Mouse (Mus musculus) testis, adult 2 months (tissue): ENCODE data around the gene Spock1. TPM values are rescaled to one million over a fixed set of nuclear protein-coding genes. Genes with fewer than 3 reads are reported as not detected.

Experiments used
- H3K27ac ChIP-seq: fragments of 200-500 bp; 2 replicates; pipeline ENCODE4 v1.5.1; 2012; ENCODE audit warnings: low read depth, low read length; ENCODE audit not compliant: control insufficient read depth, insufficient read depth
- H3K27me3 ChIP-seq: fragments of 200-500 bp; 2 replicates; pipeline ENCODE4 v1.6.1; 2012; ENCODE audit warnings: mild to moderate bottlenecking, low read length, moderate library complexity; ENCODE audit not compliant: control insufficient read depth, insufficient read depth
- H3K36me3 ChIP-seq: fragments of 200-500 bp; 2 replicates; pipeline ENCODE4 v1.6.1; 2012; ENCODE audit warnings: mild to moderate bottlenecking, low read length; ENCODE audit not compliant: control insufficient read depth, insufficient read depth
- H3K4me1 ChIP-seq: fragments of 200-500 bp; 2 replicates; pipeline ENCODE4 v1.6.1; 2012; ENCODE audit warnings: low read length; ENCODE audit not compliant: control insufficient read depth, insufficient read depth
- H3K4me3 ChIP-seq: fragments of 200-500 bp; 2 replicates; pipeline ENCODE4 v1.5.1; 2012; ENCODE audit warnings: low read depth, mild to moderate bottlenecking, low read length, moderate library complexity, mixed read lengths; ENCODE audit not compliant: control insufficient read depth
- CTCF ChIP-seq: fragments of 200-500 bp; IDR thresholded peaks from 2 replicates; pipeline ENCODE4 v1.5.1; 2012; ENCODE audit warnings: low read depth, mild to moderate bottlenecking, inconsistent platforms, low read length, moderate library complexity; ENCODE audit not compliant: control insufficient read depth, insufficient read depth, insufficient replicate concordance
- POLR2A ChIP-seq: fragments of 200-500 bp; IDR thresholded peaks from 2 replicates; pipeline ENCODE4 v1.6.1; 2012; ENCODE audit warnings: low read depth, mild to moderate bottlenecking, inconsistent platforms, low read length, moderate library complexity; ENCODE audit not compliant: control insufficient read depth
- polyA plus RNA-seq: library from polyadenylated mRNA; depleted of rRNA; stranded (reverse); fragments of >200 nt; gene quantifications from 2 replicates; pipeline ENCODE4 v1.2.3, GENCODE M21; 2012

The Spock1 gene
- polyA plus RNA-seq, 1 experiment = 0.70 TPM

DNA sequence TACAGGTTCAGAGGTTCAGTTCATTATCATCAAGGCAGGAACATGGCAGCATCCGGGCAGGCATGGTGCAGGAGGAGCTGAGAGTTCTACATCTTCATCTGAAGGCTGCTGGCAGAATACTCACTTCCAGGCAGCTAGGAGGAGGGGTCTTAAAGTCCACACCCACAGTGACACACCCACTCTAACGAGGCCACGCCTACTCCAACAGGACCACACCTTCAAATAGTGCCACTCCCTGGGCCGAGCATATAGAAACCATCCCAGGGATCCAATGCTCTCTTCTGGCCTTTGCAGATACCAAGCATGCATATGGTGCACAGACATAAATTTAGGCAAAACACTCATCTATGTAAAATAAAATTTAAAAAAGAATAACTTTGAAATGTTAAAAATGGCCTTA, 245.6 kb downstream of the Spock1 start:
- no peak for TF ChIP-seq CTCF
- no peak for TF ChIP-seq POLR2A
- H3K36me3 ChIP-seq = no peaks in the 10 kb centered on the region
- H3K4me3 ChIP-seq = no peak overlapping the region
- H3K4me1 ChIP-seq = peaks cover 2% of the 10 kb centered on the region; the same call in 1 of the 2 replicates
- no peaks in the 10 kb centered on the region for H3K27me3 ChIP-seq
- H3K27ac ChIP-seq = no peak overlapping the region

DNA sequence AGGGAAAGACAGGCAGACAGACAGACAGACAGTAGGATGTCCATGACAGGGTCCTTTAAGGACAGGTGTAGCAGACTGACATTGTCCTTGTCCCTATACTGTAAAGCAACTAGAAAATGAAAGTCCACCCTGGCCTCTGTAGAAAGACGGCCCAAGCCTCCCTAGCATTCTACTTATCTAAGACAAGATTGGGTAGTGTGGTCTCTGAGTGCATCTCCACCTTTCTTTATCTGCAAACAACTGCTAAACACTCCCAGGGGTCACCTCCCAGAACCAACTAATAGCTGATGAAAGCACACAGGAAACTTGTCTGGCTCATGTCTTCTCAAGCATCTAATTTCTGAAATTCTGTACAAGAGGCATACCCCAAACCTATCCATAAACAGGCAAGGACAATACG, 247.6 kb downstream of the Spock1 start:
- H3K27ac ChIP-seq = no peak overlapping the region
- H3K36me3 ChIP-seq = no peaks in the 10 kb centered on the region
- H3K4me3 ChIP-seq = no peak overlapping the region
- H3K4me1 ChIP-seq = no peaks in the 10 kb centered on the region
- no peaks in the 10 kb centered on the region for H3K27me3 ChIP-seq
- TF ChIP-seq POLR2A (no peak), CTCF (no peak)

DNA sequence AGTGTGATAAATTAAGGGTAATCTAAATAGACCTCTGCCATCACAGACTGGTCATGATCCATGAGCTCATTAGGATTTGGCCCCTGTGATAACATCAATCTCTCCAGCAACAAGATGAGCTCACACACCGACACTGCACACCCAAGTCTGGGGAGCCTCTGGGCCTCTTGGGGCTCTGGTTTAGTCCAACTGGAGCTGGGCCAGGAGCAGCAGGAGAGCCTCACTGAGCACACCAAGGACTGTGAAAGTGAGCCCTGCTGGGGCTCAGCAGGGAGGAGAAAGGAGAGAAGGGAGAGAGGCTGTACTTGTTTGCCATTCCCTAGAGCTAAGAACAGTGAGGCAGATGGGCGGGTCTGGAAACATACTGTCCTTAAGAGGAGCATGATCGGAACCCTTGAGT, 248.3 kb downstream of the Spock1 start:
- Histone ChIP-seq H3K4me3 (no peak overlapping the region), H3K36me3 (no peaks in the 10 kb centered on the region), H3K4me1 (no peaks in the 10 kb centered on the region), H3K27me3 (no peaks in the 10 kb centered on the region), H3K27ac (no peak overlapping the region)
- no peak for TF ChIP-seq CTCF
- no peak for TF ChIP-seq POLR2A

DNA sequence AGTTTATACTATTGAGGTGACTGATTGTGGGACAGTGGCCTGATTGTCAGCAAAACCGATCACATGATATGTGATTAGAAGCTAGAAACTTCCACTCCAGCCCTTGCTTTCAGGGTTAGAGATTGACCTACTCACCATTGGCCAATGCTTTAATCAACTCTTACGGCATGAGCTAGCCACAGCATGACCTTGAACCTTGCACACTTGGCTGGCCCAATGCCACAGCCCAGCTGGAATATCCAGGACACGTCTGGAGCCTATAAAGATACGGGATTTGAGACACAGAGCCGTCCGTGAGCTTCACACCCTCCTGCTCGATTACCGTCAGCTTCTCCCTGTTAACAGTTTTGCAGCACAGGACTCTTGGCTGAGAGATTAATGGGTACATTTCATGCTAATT, 251.5 kb downstream of the Spock1 start:
- Histone ChIP-seq H3K27ac (no peak overlapping the region), H3K27me3 (no peaks in the 10 kb centered on the region), H3K36me3 (no peaks in the 10 kb centered on the region), H3K4me1 (no peaks in the 10 kb centered on the region), H3K4me3 (no peak overlapping the region)
- TF ChIP-seq CTCF (no peak), POLR2A (no peak)

GRCm38 (mm10) chr13:57654362-57654761, 253.8 kb downstream of the Spock1 start:
- H3K36me3 ChIP-seq = no peaks in the 10 kb centered on the region
- H3K4me3 ChIP-seq = no peak overlapping the region
- TF ChIP-seq POLR2A (no peak), CTCF (no peak)
- H3K4me1 ChIP-seq = no peaks in the 10 kb centered on the region
- H3K27me3 ChIP-seq = no peaks in the 10 kb centered on the region
- no peak overlapping the region for H3K27ac ChIP-seq

DNA sequence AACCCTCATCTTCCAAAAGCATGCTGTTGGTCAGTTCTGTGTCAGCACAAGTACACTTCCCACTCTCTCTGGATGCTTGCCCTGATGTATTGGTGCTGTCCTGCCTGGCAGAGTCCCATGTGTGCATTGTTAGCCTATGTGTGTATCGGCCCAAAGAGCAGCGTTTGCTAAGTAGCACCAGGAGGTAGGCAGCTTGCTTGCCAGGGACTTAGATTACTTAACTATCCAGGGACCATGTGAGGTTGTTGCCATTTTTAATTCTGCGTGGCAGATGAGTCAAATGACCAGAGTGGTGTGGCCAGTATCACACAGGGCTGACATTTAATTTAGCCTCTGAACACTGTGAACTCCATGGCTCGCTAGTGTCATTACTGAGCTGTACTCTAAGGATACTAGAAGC, 256.9 kb downstream of the Spock1 start:
- Histone ChIP-seq H3K36me3 (no peaks in the 10 kb centered on the region), H3K27ac (no peak overlapping the region), H3K4me1 (no peaks in the 10 kb centered on the region), H3K27me3 (no peaks in the 10 kb centered on the region), H3K4me3 (no peak overlapping the region)
- TF ChIP-seq CTCF (no peak), POLR2A (no peak)

- H3K27me3 ChIP-seq = no peaks in the 10 kb centered on the region
- H3K27ac ChIP-seq = no peak overlapping the region
- H3K4me3 ChIP-seq = no peak overlapping the region
- TF ChIP-seq CTCF (no peak), POLR2A (no peak)
- no peaks in the 10 kb centered on the region for H3K4me1 ChIP-seq
- no peaks in the 10 kb centered on the region for H3K36me3 ChIP-seq
Observed at GRCm38 (mm10) chr13:57648784-57649183, 259.3 kb downstream of the Spock1 start.

GRCm38 (mm10) chr13:57647456-57647855, 260.7 kb downstream of the Spock1 start:
- H3K4me3 ChIP-seq = no peak overlapping the region
- no peaks in the 10 kb centered on the region for H3K4me1 ChIP-seq
- H3K27me3 ChIP-seq = no peaks in the 10 kb centered on the region
- TF ChIP-seq CTCF (no peak), POLR2A (no peak)
- H3K27ac ChIP-seq = no peak overlapping the region
- H3K36me3 ChIP-seq = no peaks in the 10 kb centered on the region

DNA sequence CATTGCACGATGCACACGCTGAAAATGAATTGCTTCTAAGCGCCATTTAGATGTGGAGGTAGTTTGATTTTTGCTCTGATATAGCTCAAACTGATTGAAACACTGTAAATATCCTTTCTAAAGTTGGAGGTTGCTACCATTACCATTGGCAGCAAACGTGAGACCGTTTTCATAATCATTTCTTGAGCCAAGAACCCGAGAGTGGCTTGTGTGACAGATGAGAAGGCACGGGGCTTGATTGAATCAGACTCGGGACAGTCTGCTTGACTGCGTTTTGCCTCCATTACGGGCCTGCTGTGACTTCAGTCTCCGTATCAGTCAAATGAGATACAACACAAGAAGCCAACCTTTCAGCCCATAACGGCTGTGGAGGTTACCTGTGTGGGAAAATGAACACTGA, 265.1 kb downstream of the Spock1 start:
- H3K27ac ChIP-seq = no peak overlapping the region
- no peaks in the 10 kb centered on the region for H3K4me1 ChIP-seq
- TF ChIP-seq CTCF (no peak), POLR2A (no peak)
- H3K4me3 ChIP-seq = no peak overlapping the region
- no peaks in the 10 kb centered on the region for H3K36me3 ChIP-seq
- H3K27me3 ChIP-seq = no peaks in the 10 kb centered on the region
